ENCODE assay signal across 19 mouse cellular contexts in genomic region chr14:86510408-86510807, GRCm38 (mm10).
DNase-seq lines count a peak whose midpoint lies in the region; ATAC-seq and TF ChIP-seq lines count a peak whose summit lies in the region.
"Had no signal": no experiment of that assay in that cellular context is flagged by ENCODE, and none has a peak within 500 bp of the region (broad histone marks: within the 10 kb centered on the region; RNA-seq: fewer than 3 reads in every experiment).

No protein-coding gene starts in this region.

- peaks cover 7% of the 10 kb centered on the region; the same call in 1 of the 2 replicates for H3K4me1 ChIP-seq in cerebellum, adult 2 months (ENCODE audit: control insufficient read depth, insufficient read depth, low read length)
- H3K4me1 ChIP-seq: embryonic facial prominence, embryonic 10.5 days; forebrain, embryonic 13.5 days; heart, embryonic 15.5 days had no signal

- H3K27me3 ChIP-seq in cerebellum, adult 2 months (ENCODE audit: control insufficient read depth, insufficient read depth, low read length): no peaks in the 10 kb centered on the region
- H3K27me3 ChIP-seq: forebrain, embryonic 13.5 days; heart, embryonic 15.5 days had no signal

- peak; percentile 82 for ATAC-seq in cerebellum, adult (ENCODE audit: insufficient number of reproducible peaks, low FRiP score, low TSS enrichment)
- ATAC-seq: forebrain, embryonic 13.5 days; hindbrain, embryonic 16.5 days; inflammation-experienced regulatory T-cells, adult 6 months; intestine, postnatal 0 days had no signal

- H3K27ac ChIP-seq in cerebellum, adult 2 months (ENCODE audit: insufficient read depth, low read length): no peak overlapping the region
- no peak overlapping the region for H3K27ac ChIP-seq in layer of hippocampus, adult 2 months
- H3K27ac ChIP-seq: embryonic facial prominence, embryonic 10.5 days; forebrain, embryonic 13.5 days; heart, adult 2 months; heart, embryonic 15.5 days had no signal

- no peak overlapping the region for H3K4me3 ChIP-seq in cerebellum, adult 2 months (replicated peaks; ENCODE audit: insufficient read depth, low read depth, low read length)
- no peak overlapping the region for H3K4me3 ChIP-seq in layer of hippocampus, adult 2 months
- H3K4me3 ChIP-seq: embryonic facial prominence, embryonic 10.5 days; forebrain, embryonic 13.5 days; heart, adult 2 months; heart, embryonic 15.5 days had no signal

- no peak for TF ChIP-seq CTCF in cerebellum, adult 2 months (IDR thresholded peaks at IDR 0.05; ENCODE audit: borderline replicate concordance, insufficient read depth, low read depth, low read length)
- TF ChIP-seq CTCF in layer of hippocampus, adult 2 months (conservative IDR thresholded peaks at IDR 0.05): no peak

- no peak for TF ChIP-seq POLR2A in cerebellum, adult 2 months (IDR thresholded peaks at IDR 0.05; ENCODE audit: borderline replicate concordance, insufficient read depth, low read length)

- 14% methylated on average over 9 of the region's 9 CpGs for WGBS in cerebellum, adult 2 months

- no peak for DNase-seq in cerebellum, postnatal 4 days (ENCODE audit: low spot score in 2 of 2)
- DNase-seq in brain, adult 2 months (ENCODE audit: low read depth, low spot score): peak; percentile 76
- peak; percentile 71 to 83 for DNase-seq in cerebellum, adult 2 months
- DNase-seq in cerebellum, postnatal 10 days: peak; percentile 78 to 89
- no peak for DNase-seq in layer of hippocampus, adult 2 months (ENCODE audit: low spot score in 2 of 2)
- no peak for DNase-seq in adrenal gland, postnatal 36 days
- no peak for DNase-seq in thymus, postnatal 0 days (ENCODE audit: low spot score)
- DNase-seq: adrenal gland, postnatal 10 days; gastrocnemius, postnatal 10 days; heart, adult 2 months; heart, postnatal 14 days; kidney, adult 8-10 months had no signal

Comparison
In these comparisons a context has a peak if more than half of its experiments do, and no peak if none do; other contexts are left out.
1. DNase-seq: peak in brain, adult 2 months (single experiment), cerebellum, adult 2 months (2 of 2) and cerebellum, postnatal 10 days (2 of 2); none in cerebellum, postnatal 4 days (0 of 2), layer of hippocampus, adult 2 months (0 of 2), adrenal gland, postnatal 36 days (0 of 2) and thymus, postnatal 0 days (single experiment).